In genomic region chr6:8271047-8271446, GRCm38 (mm10) we compare ENCODE assay signal across 22 mouse cellular contexts. TPM values are rescaled to one million over a fixed set of nuclear protein-coding genes. Genes with fewer than 3 reads are reported as not detected.
A peak's percentile ranks its signal among the peaks of the same experiment; 100 is the strongest.
DNase-seq lines count a peak whose midpoint lies in the region; ATAC-seq and TF ChIP-seq lines count a peak whose summit lies in the region.
"Had no signal": no experiment of that assay in that cellular context is flagged by ENCODE, and none has a peak within 500 bp of the region (broad histone marks: within the 10 kb centered on the region; RNA-seq: fewer than 3 reads in every experiment).

No protein-coding gene starts in this region.

- DNase-seq in liver, embryonic 11.5 days (ENCODE audit: low spot score): no peak
- DNase-seq in liver, embryonic 14.5 days (ENCODE audit: low read depth in 3 of 3, low spot score in 3 of 3): no peak
- DNase-seq in yolk sac, embryonic 10.5 days (ENCODE audit: low spot score): peak; percentile 45
- DNase-seq in hindbrain, embryonic 14.5 days (ENCODE audit: low spot score): no peak
- DNase-seq in midbrain, embryonic 14.5 days: no peak
- DNase-seq: adrenal gland, adult 8-10 months; adrenal gland, postnatal 36 days; cerebellum, adult 11 months; cerebellum, adult 9-10 months; cerebellum, postnatal 25 days; gastrocnemius, postnatal 10 days; heart, adult 18-20 months; heart, postnatal 10 days; heart, postnatal 4 days had no signal

- TF ChIP-seq CTCF in liver, embryonic 14.5 days (IDR thresholded peaks at IDR 0.05; ENCODE audit: low read depth): no peak

- H3K4me1 ChIP-seq in liver, embryonic 12.5 days: peaks cover 8% of the 10 kb centered on the region; the same call in 1 of the 2 replicates
- H3K4me1 ChIP-seq in liver, embryonic 11.5 days (replicated peaks; ENCODE audit: control insufficient read depth, insufficient read depth, low read length): no peaks in the 10 kb centered on the region
- no peaks in the 10 kb centered on the region; the same call in 1 of the 2 replicates for H3K4me1 ChIP-seq in intestine, embryonic 16.5 days (ENCODE audit: control insufficient read depth, insufficient read depth, low read length)
- peaks cover 0 to 2% of the 10 kb centered on the region in 2 experiments; a peak in 2 of 4 replicates for H3K4me1 ChIP-seq in liver, embryonic 14.5 days (replicated peaks; ENCODE audit: control insufficient read depth in 2 of 2, insufficient read depth in 2 of 2, low read length in 1 of 2)
- no peaks in the 10 kb centered on the region for H3K4me1 ChIP-seq in hindbrain, embryonic 14.5 days (replicated peaks; ENCODE audit: control insufficient read depth, insufficient read depth, low read length)
- H3K4me1 ChIP-seq in midbrain, embryonic 14.5 days (ENCODE audit: control insufficient read depth, insufficient read depth, low read length): no peaks in the 10 kb centered on the region
- H3K4me1 ChIP-seq: embryonic facial prominence, embryonic 12.5 days; forebrain, embryonic 12.5 days; hindbrain, embryonic 12.5 days had no signal

- H3K27ac ChIP-seq in liver, embryonic 12.5 days: no peak overlapping the region
- H3K27ac ChIP-seq in liver, embryonic 11.5 days (ENCODE audit: low read depth, low read length): no peak overlapping the region
- H3K27ac ChIP-seq in intestine, embryonic 16.5 days (ENCODE audit: low read length): no peak overlapping the region
- no peak overlapping the region for H3K27ac ChIP-seq in liver, embryonic 14.5 days
- no peak overlapping the region for H3K27ac ChIP-seq in hindbrain, embryonic 14.5 days
- no peak overlapping the region for H3K27ac ChIP-seq in midbrain, embryonic 14.5 days (replicated peaks; ENCODE audit: low read depth, low read length)
- H3K27ac ChIP-seq: embryonic facial prominence, embryonic 12.5 days; forebrain, embryonic 12.5 days; heart, embryonic 10.5 days; hindbrain, embryonic 12.5 days had no signal

- H3K4me3 ChIP-seq in liver, embryonic 12.5 days: no peak overlapping the region
- no peak overlapping the region for H3K4me3 ChIP-seq in liver, embryonic 11.5 days (ENCODE audit: low read depth, low read length)
- H3K4me3 ChIP-seq in intestine, embryonic 16.5 days (ENCODE audit: low read length): no peak overlapping the region
- no peak overlapping the region for H3K4me3 ChIP-seq in liver, embryonic 14.5 days (ENCODE audit: insufficient read depth in 1 of 2, low read depth in 2 of 2, low read length in 2 of 2)
- no peak overlapping the region for H3K4me3 ChIP-seq in hindbrain, embryonic 14.5 days (replicated peaks; ENCODE audit: low read length)
- H3K4me3 ChIP-seq in midbrain, embryonic 14.5 days (replicated peaks; ENCODE audit: low read depth, low read length): no peak overlapping the region
- H3K4me3 ChIP-seq: embryonic facial prominence, embryonic 12.5 days; forebrain, embryonic 12.5 days; heart, embryonic 10.5 days; hindbrain, embryonic 12.5 days had no signal

- no peaks in the 10 kb centered on the region for H3K27me3 ChIP-seq in liver, embryonic 12.5 days (replicated peaks)
- H3K27me3 ChIP-seq in liver, embryonic 11.5 days (replicated peaks; ENCODE audit: control insufficient read depth, insufficient read depth, low read length): no peaks in the 10 kb centered on the region
- no peaks in the 10 kb centered on the region for H3K27me3 ChIP-seq in intestine, embryonic 16.5 days (replicated peaks; ENCODE audit: control insufficient read depth, insufficient read depth, low read length)
- no peaks in the 10 kb centered on the region for H3K27me3 ChIP-seq in liver, embryonic 14.5 days (ENCODE audit: control insufficient read depth, insufficient read depth, low read length)
- no peaks in the 10 kb centered on the region for H3K27me3 ChIP-seq in hindbrain, embryonic 14.5 days (ENCODE audit: control insufficient read depth, insufficient read depth, low read length)
- H3K27me3 ChIP-seq in midbrain, embryonic 14.5 days (ENCODE audit: control insufficient read depth, insufficient read depth, low read length): no peaks in the 10 kb centered on the region
- H3K27me3 ChIP-seq: embryonic facial prominence, embryonic 12.5 days; forebrain, embryonic 12.5 days; hindbrain, embryonic 12.5 days had no signal

- TF ChIP-seq EP300 in liver, embryonic 14.5 days (IDR thresholded peaks at IDR 0.05; ENCODE audit: low read depth): no peak

- peaks cover 10% of the 10 kb centered on the region for H3K36me3 ChIP-seq in liver, embryonic 12.5 days
- H3K36me3 ChIP-seq in liver, embryonic 11.5 days (ENCODE audit: control insufficient read depth, insufficient read depth, low read length): no peaks in the 10 kb centered on the region
- H3K36me3 ChIP-seq in intestine, embryonic 16.5 days (ENCODE audit: control insufficient read depth, insufficient read depth, low read length): no peaks in the 10 kb centered on the region
- no peaks in the 10 kb centered on the region; the same call in 1 of the 2 replicates for H3K36me3 ChIP-seq in liver, embryonic 14.5 days (replicated peaks; ENCODE audit: control insufficient read depth, insufficient read depth, low read depth)
- peaks cover 17% of the 10 kb centered on the region for H3K36me3 ChIP-seq in hindbrain, embryonic 14.5 days (replicated peaks; ENCODE audit: control insufficient read depth, insufficient read depth)
- peaks cover 7% of the 10 kb centered on the region; the same call in 1 of the 2 replicates for H3K36me3 ChIP-seq in midbrain, embryonic 14.5 days (ENCODE audit: control insufficient read depth, insufficient read depth, low read length)
- H3K36me3 ChIP-seq: embryonic facial prominence, embryonic 12.5 days had no signal

- peak; percentile 42; the same call in 1 of the 2 replicates for ATAC-seq in liver, embryonic 12.5 days
- ATAC-seq in liver, embryonic 11.5 days (replicated peaks; ENCODE audit: low FRiP score): no peak
- ATAC-seq in intestine, embryonic 16.5 days: peak; percentile 68
- 0 out of 2 replicates have a peak, but pooled peaks have one; percentile 50 for ATAC-seq in liver, embryonic 14.5 days (ENCODE audit: insufficient read depth)
- no peak for ATAC-seq in hindbrain, embryonic 14.5 days (ENCODE audit: low FRiP score)
- no peak for ATAC-seq in midbrain, embryonic 14.5 days (ENCODE audit: low FRiP score, low TSS enrichment)
- ATAC-seq: forebrain, embryonic 16.5 days had no signal

- no peaks in the 10 kb centered on the region for H3K9me3 ChIP-seq in liver, embryonic 12.5 days (replicated peaks)
- no peaks in the 10 kb centered on the region for H3K9me3 ChIP-seq in liver, embryonic 11.5 days (ENCODE audit: control insufficient read depth, low read length)
- no peaks in the 10 kb centered on the region for H3K9me3 ChIP-seq in intestine, embryonic 16.5 days (ENCODE audit: control insufficient read depth, low read length)
- H3K9me3 ChIP-seq in liver, embryonic 14.5 days (ENCODE audit: control insufficient read depth, low read length): no peaks in the 10 kb centered on the region
- H3K9me3 ChIP-seq in hindbrain, embryonic 14.5 days (ENCODE audit: control insufficient read depth, low read length): no peaks in the 10 kb centered on the region
- no peaks in the 10 kb centered on the region for H3K9me3 ChIP-seq in midbrain, embryonic 14.5 days (ENCODE audit: control insufficient read depth, low read length)
- H3K9me3 ChIP-seq: embryonic facial prominence, embryonic 12.5 days; forebrain, embryonic 12.5 days; G1E; heart, embryonic 10.5 days; hindbrain, embryonic 12.5 days had no signal

- 79% methylated on average over 3 of the region's 3 CpGs for WGBS in liver, embryonic 12.5 days (ENCODE audit: insufficient replicate concordance)
- 74% methylated on average over 3 of the region's 3 CpGs for WGBS in liver, embryonic 11.5 days
- 77% methylated on average over 3 of the region's 3 CpGs for WGBS in intestine, embryonic 16.5 days
- WGBS in liver, embryonic 14.5 days (ENCODE audit: insufficient replicate concordance): 72% methylated on average over 3 of the region's 3 CpGs
- 85% methylated on average over 3 of the region's 3 CpGs for WGBS in hindbrain, embryonic 14.5 days
- 89% methylated on average over 3 of the region's 3 CpGs for WGBS in midbrain, embryonic 14.5 days

- no peak overlapping the region for H3K9ac ChIP-seq in liver, embryonic 12.5 days
- H3K9ac ChIP-seq in liver, embryonic 11.5 days (ENCODE audit: low read depth, low read length): no peak overlapping the region
- no peak overlapping the region for H3K9ac ChIP-seq in intestine, embryonic 16.5 days (ENCODE audit: low read depth, low read length)
- H3K9ac ChIP-seq in liver, embryonic 14.5 days (replicated peaks): no peak overlapping the region
- no peak overlapping the region for H3K9ac ChIP-seq in hindbrain, embryonic 14.5 days
- H3K9ac ChIP-seq in midbrain, embryonic 14.5 days (replicated peaks; ENCODE audit: low read length): no peak overlapping the region
- H3K9ac ChIP-seq: embryonic facial prominence, embryonic 12.5 days; forebrain, embryonic 12.5 days; hindbrain, embryonic 12.5 days had no signal

- H3K4me2 ChIP-seq in liver, embryonic 12.5 days: no peak overlapping the region
- H3K4me2 ChIP-seq in liver, embryonic 11.5 days: no peak overlapping the region
- H3K4me2 ChIP-seq in intestine, embryonic 16.5 days (ENCODE audit: low read depth, low read length): no peak overlapping the region
- H3K4me2 ChIP-seq in liver, embryonic 14.5 days (ENCODE audit: low read depth): no peak overlapping the region
- no peak overlapping the region for H3K4me2 ChIP-seq in hindbrain, embryonic 14.5 days (replicated peaks)
- no peak overlapping the region for H3K4me2 ChIP-seq in midbrain, embryonic 14.5 days (ENCODE audit: low read length)
- H3K4me2 ChIP-seq: embryonic facial prominence, embryonic 12.5 days; forebrain, embryonic 12.5 days; hindbrain, embryonic 12.5 days had no signal

RNA-seq across cellular contexts. Expression of gene Gm45062, which starts 11.8 kb away (rescaled TPM):
- 1.4 TPM in 2 replicates for polyA plus RNA-seq in liver, embryonic 12.5 days (2016; fragmentation: Nextera tagmentation; extraction: Ambion mirVana)
- 3.9 and 4.8 TPM in 2 replicates for polyA plus RNA-seq in liver, embryonic 11.5 days (2014; fragmentation: Nextera tagmentation; extraction: Ambion mirVana)
- polyA plus RNA-seq in intestine, embryonic 16.5 days (2015; fragmentation: Nextera tagmentation; extraction: Ambion mirVana): 5.6 and 6.2 TPM in 2 replicates
- polyA plus RNA-seq in liver, embryonic 14.5 days (2012; rRNA removed): 1.9 and 2.1 TPM in 2 replicates
- polyA plus RNA-seq in liver, embryonic 14.5 days (2014; fragmentation: Nextera tagmentation; extraction: Ambion mirVana): 0.86 and 1.0 TPM in 2 replicates
- polyA plus RNA-seq in hindbrain, embryonic 14.5 days (2014; fragmentation: Nextera tagmentation; extraction: Ambion mirVana): 10.6 and 12.9 TPM in 2 replicates
- polyA plus RNA-seq in midbrain, embryonic 14.5 days (2014; fragmentation: Nextera tagmentation; extraction: Ambion mirVana): 5.5 and 15.4 TPM in 2 replicates
- polyA plus RNA-seq: G1E had no signal

RNA-seq across cellular contexts. Expression of gene Umad1, which starts 12.0 kb away (rescaled TPM):
- 17.2 and 17.4 TPM in 2 replicates for polyA plus RNA-seq in liver, embryonic 12.5 days (2016; fragmentation: Nextera tagmentation; extraction: Ambion mirVana)
- 20.6 and 23.1 TPM in 2 replicates for polyA plus RNA-seq in liver, embryonic 11.5 days (2014; fragmentation: Nextera tagmentation; extraction: Ambion mirVana)
- polyA plus RNA-seq in intestine, embryonic 16.5 days (2015; fragmentation: Nextera tagmentation; extraction: Ambion mirVana): 27.0 and 29.4 TPM in 2 replicates
- polyA plus RNA-seq in liver, embryonic 14.5 days (2012; rRNA removed): 7.4 and 8.1 TPM in 2 replicates
- 14.7 and 15.3 TPM in 2 replicates for polyA plus RNA-seq in liver, embryonic 14.5 days (2014; fragmentation: Nextera tagmentation; extraction: Ambion mirVana)
- polyA plus RNA-seq in hindbrain, embryonic 14.5 days (2014; fragmentation: Nextera tagmentation; extraction: Ambion mirVana): 55.5 and 64.6 TPM in 2 replicates
- polyA plus RNA-seq in midbrain, embryonic 14.5 days (2014; fragmentation: Nextera tagmentation; extraction: Ambion mirVana): 57.2 and 64.3 TPM in 2 replicates

RNA-seq across cellular contexts. Expression of gene Rpa3, which starts 12.1 kb away (rescaled TPM):
- 144 and 147 TPM in 2 replicates for polyA plus RNA-seq in liver, embryonic 12.5 days (2016; fragmentation: Nextera tagmentation; extraction: Ambion mirVana)
- polyA plus RNA-seq in liver, embryonic 11.5 days (2014; fragmentation: Nextera tagmentation; extraction: Ambion mirVana): 211 and 219 TPM in 2 replicates
- 119 and 126 TPM in 2 replicates for polyA plus RNA-seq in intestine, embryonic 16.5 days (2015; fragmentation: Nextera tagmentation; extraction: Ambion mirVana)
- polyA plus RNA-seq in liver, embryonic 14.5 days (2012; rRNA removed): 34.7 and 51.1 TPM in 2 replicates
- 136 and 143 TPM in 2 replicates for polyA plus RNA-seq in liver, embryonic 14.5 days (2014; fragmentation: Nextera tagmentation; extraction: Ambion mirVana)
- polyA plus RNA-seq in hindbrain, embryonic 14.5 days (2014; fragmentation: Nextera tagmentation; extraction: Ambion mirVana): 54.8 and 57.8 TPM in 2 replicates
- polyA plus RNA-seq in midbrain, embryonic 14.5 days (2014; fragmentation: Nextera tagmentation; extraction: Ambion mirVana): 63.4 and 65.6 TPM in 2 replicates

Comparison
In these comparisons a context has a peak if more than half of its experiments do, and no peak if none do; other contexts are left out.
1. ATAC-seq: peak in liver, embryonic 12.5 days (single experiment), intestine, embryonic 16.5 days (single experiment) and liver, embryonic 14.5 days (single experiment); none in liver, embryonic 11.5 days (single experiment), hindbrain, embryonic 14.5 days (single experiment) and midbrain, embryonic 14.5 days (single experiment).